Mouse (Mus musculus): ENCODE results near the gene Ascc1. TPM values are rescaled to one million over a fixed set of nuclear protein-coding genes. Genes with fewer than 3 reads are reported as not detected.
A peak's percentile ranks its signal among the peaks of the same experiment; 100 is the strongest.
"Not testable (repeated sequence)": the region's sequence is repeated elsewhere in the genome, so short reads cannot be mapped to it uniquely, and the experiment has no call there.

Gene Ascc1
- polyA plus RNA-seq, 1 experiment from 2014 or later = 35.8 TPM

DNA sequence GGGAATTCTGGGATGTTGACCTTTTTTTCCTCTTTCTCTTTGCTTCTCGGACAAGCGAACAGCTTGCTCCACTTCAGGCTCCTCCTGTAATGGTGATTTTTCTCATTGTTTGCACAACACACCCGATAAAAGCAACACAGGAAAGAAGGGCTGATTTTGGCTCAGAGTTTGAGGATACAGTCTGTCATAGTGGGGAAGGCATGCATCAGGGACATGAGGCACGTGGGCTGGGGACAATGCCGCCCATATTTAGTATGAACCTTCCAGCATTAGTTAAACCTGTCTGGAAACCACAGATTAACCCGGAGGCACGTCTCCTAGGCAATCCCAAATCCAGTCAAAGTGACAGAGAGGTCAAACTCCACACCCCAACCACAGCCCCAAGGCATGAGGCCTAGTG, 134.3 kb downstream of the Ascc1 start:
- Histone ChIP-seq H3K4me3 (no peak overlapping the region), H3K9me3 (no peaks in the 10 kb centered on the region), H3K36me3 (no peaks in the 10 kb centered on the region), H3K4me1 (replicated peaks) (peaks cover 20% of the 10 kb centered on the region), H3K27ac (no peak overlapping the region), H3K27me3 (ENCODE audit: insufficient read depth, poor library complexity, severe bottlenecking) (no peaks in the 10 kb centered on the region)
- DNase-seq (ENCODE audit: low spot score) = no peak
- 78% methylated on average over 7 of the region's 7 CpGs for WGBS

- H3K4me1 ChIP-seq (replicated peaks) = peaks cover 12% of the 10 kb centered on the region
- no peak for DNase-seq (ENCODE audit: low spot score)
Measured at GRCm38 (mm10) chr10:60138680-60139079, 136.1 kb downstream of the Ascc1 start.

GRCm38 (mm10) chr10:60140751-60141150, 138.1 kb downstream of the Ascc1 start:
- 89% methylated on average over 4 of the region's 4 CpGs for WGBS
- H3K4me1 ChIP-seq (replicated peaks) = 0 out of 2 replicates have a peak, but pooled peaks cover 5% of the 10 kb centered on the region
- no peaks in the 10 kb centered on the region for H3K9me3 ChIP-seq
- no peak overlapping the region for H3K27ac ChIP-seq
- H3K27me3 ChIP-seq (ENCODE audit: insufficient read depth, poor library complexity, severe bottlenecking) = no peaks in the 10 kb centered on the region
- H3K36me3 ChIP-seq = no peaks in the 10 kb centered on the region
- no peak overlapping the region for H3K4me3 ChIP-seq
- no peak for DNase-seq (ENCODE audit: low spot score)

More at GRCm38 (mm10) chr10:60138680-60139079, 136.1 kb downstream of the Ascc1 start:
- no peaks in the 10 kb centered on the region for H3K36me3 ChIP-seq
- WGBS = 88% methylated on average over 5 of the region's 5 CpGs
- H3K9me3 ChIP-seq = no peaks in the 10 kb centered on the region
- no peak overlapping the region for H3K4me3 ChIP-seq
- no peak overlapping the region for H3K27ac ChIP-seq
- no peaks in the 10 kb centered on the region for H3K27me3 ChIP-seq (ENCODE audit: insufficient read depth, poor library complexity, severe bottlenecking)

GRCm38 (mm10) chr10:60141656-60142160, 139.1 kb downstream of the Ascc1 start:
- Histone ChIP-seq H3K9me3 (no peaks in the 10 kb centered on the region), H3K27ac (no peak overlapping the region), H3K27me3 (ENCODE audit: insufficient read depth, poor library complexity, severe bottlenecking) (no peaks in the 10 kb centered on the region), H3K4me3 (no peak overlapping the region), H3K4me1 (replicated peaks) (0 out of 2 replicates have a peak, but pooled peaks cover 2% of the 10 kb centered on the region), H3K36me3 (no peaks in the 10 kb centered on the region)
- DNase-seq (ENCODE audit: low spot score) = no peak
- 89% methylated on average over 3 of the region's 3 CpGs for WGBS

DNA sequence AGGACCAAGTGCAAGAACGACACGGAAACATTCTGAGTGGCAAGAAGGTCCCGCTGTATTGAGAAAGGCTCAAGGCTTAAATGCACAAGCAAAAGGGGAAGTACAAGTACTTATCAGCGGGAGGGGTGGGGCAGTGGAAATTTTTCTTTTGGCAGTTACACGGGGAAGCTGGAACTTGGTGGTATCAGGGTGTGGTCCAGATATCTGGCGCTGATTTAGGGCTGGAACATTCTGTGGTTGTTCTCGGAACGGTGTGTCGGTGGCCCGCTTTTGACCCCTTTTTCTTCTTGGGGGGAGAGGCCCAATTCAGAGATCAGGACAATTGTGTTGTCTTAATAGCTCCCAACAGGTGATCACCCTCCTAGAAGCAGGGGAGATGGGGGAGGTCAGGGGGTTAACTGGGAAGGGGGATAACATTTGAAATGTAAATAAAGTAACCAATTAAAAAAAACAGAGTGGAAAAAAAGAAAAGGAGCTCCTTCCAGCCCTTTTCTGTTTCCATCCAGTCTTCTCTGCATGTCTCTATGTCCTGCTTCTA, 145.0 kb downstream of the Ascc1 start:
- not testable (repeated sequence) for H3K36me3 ChIP-seq; H3K27me3 ChIP-seq (ENCODE audit: insufficient read depth, poor library complexity, severe bottlenecking); H3K4me3 ChIP-seq; H3K9me3 ChIP-seq; DNase-seq (ENCODE audit: low spot score); H3K27ac ChIP-seq; H3K4me1 ChIP-seq (replicated peaks)
- 73% methylated on average over 10 of the region's 10 CpGs for WGBS

DNA sequence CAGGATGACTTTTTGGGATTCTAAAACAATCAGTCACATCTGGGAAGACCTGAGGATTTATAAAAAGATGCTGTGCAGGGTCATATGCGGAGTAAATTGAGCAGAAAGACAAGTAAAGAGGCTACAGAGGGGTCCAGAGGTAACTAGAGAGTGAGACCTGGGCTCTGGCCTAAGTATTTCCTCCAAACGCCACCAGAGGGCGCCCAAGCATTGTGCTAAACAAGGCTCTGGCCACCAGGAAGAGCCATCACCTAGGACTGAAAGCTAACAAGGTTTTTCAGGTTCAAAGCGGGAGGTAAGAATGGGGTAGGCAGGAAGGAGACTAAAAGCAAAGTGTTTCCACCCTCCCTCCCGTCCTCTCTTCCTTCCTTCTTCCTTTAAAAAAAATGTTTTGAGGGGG, 145.5 kb downstream of the Ascc1 start:
- Histone ChIP-seq H3K36me3 (no peaks in the 10 kb centered on the region), H3K4me1 (replicated peaks) (peaks cover 8% of the 10 kb centered on the region), H3K27ac (no peak overlapping the region), H3K27me3 (ENCODE audit: insufficient read depth, poor library complexity, severe bottlenecking) (no peaks in the 10 kb centered on the region), H3K4me3 (no peak overlapping the region), H3K9me3 (no peaks in the 10 kb centered on the region)
- peak; percentile 84 for DNase-seq (ENCODE audit: low spot score)
- WGBS = 8% methylated on average over 5 of the region's 5 CpGs

Other genes starting within 250 kb of the Ascc1 start
- 27.2 and 31.5 TPM in 2 replicates for gene Dnajb12, start 123.2 kb upstream of the Ascc1 start, polyA plus RNA-seq (2016; fragmentation: Nextera tagmentation; extraction: Ambion mirVana)
- 37.5 and 37.6 TPM in 2 replicates for gene Ddit4, start 51.0 kb upstream of the Ascc1 start, polyA plus RNA-seq (2016; fragmentation: Nextera tagmentation; extraction: Ambion mirVana)
- gene Anapc16, start 330 bp downstream of the Ascc1 start, polyA plus RNA-seq (2016; fragmentation: Nextera tagmentation; extraction: Ambion mirVana) = 111 and 114 TPM in 2 replicates
- 17.7 and 20.4 TPM in 2 replicates for gene Spock2, start 103.4 kb downstream of the Ascc1 start, polyA plus RNA-seq (2016; fragmentation: Nextera tagmentation; extraction: Ambion mirVana)
- 1.8 and 2.2 TPM in 2 replicates for gene Chst3, start 216.5 kb downstream of the Ascc1 start, polyA plus RNA-seq (2016; fragmentation: Nextera tagmentation; extraction: Ambion mirVana)

All from hindbrain, embryonic 10.5 days (tissue).